Mouse (Mus musculus): Measurements from ENCODE around the gene E130218I03Rik.

- TF ChIP-seq POLR2A (IDR thresholded peaks at IDR 0.05; ENCODE audit: low read depth, low read length) = no peak
- no peak for TF ChIP-seq CTCF (IDR thresholded peaks at IDR 0.05; ENCODE audit: extremely low read depth, insufficient read length, insufficient replicate concordance, low read depth, low read length)
These were observed 30.2 kb downstream of the E130218I03Rik start for GRCm38 (mm10) chr4:134273417-134274345.
